Mouse (Mus musculus) liver, embryonic 16.5 days (tissue): ENCODE data around the gene Slc8b1. TPM values are rescaled to one million over a fixed set of nuclear protein-coding genes. Genes with fewer than 3 reads are reported as not detected.

Experiments
- ATAC-seq: fragments of 200-750 bp; cut with Nextera tagmentation; 2 replicates; pipeline ENCODE4 v1.8.0; 2017; ENCODE audit warnings: low read depth, mild to moderate bottlenecking, moderate number of reproducible peaks, moderate library complexity
- H3K27ac ChIP-seq: fragments of 300-500 bp; sonication (generic); 2 replicates; pipeline ENCODE4 v1.5.1; 2014; ENCODE audit warnings: mild to moderate bottlenecking, low read length
- H3K27me3 ChIP-seq: fragments of 300-500 bp; sonication (generic); 2 replicates; pipeline ENCODE4 v1.6.1; 2014; ENCODE audit warnings: low read depth, low read length, mixed read lengths; ENCODE audit not compliant: control insufficient read depth, insufficient read depth
- H3K36me3 ChIP-seq: fragments of 300-500 bp; sonication (generic); 2 replicates; pipeline ENCODE4 v1.6.1; 2014; ENCODE audit warnings: mild to moderate bottlenecking; ENCODE audit not compliant: control insufficient read depth, insufficient read depth
- H3K4me1 ChIP-seq: fragments of 300-500 bp; sonication (generic); 2 replicates; pipeline ENCODE4 v1.6.1; 2014; ENCODE audit warnings: low read depth, low read length, mixed read lengths; ENCODE audit not compliant: control insufficient read depth
- H3K4me2 ChIP-seq: fragments of 300-500 bp; sonication (generic); 2 replicates; pipeline ENCODE4 v1.6.1; 2014; ENCODE audit warnings: low read depth, low read length, mixed read lengths
- H3K4me3 ChIP-seq: fragments of 300-500 bp; sonication (generic); 2 replicates; pipeline ENCODE4 v1.5.1; 2014; ENCODE audit warnings: low read depth, mild to moderate bottlenecking, low read length
- H3K9ac ChIP-seq: fragments of 300-500 bp; sonication (generic); 2 replicates; pipeline ENCODE4 v1.6.1; 2014; ENCODE audit warnings: low read depth, low read length
- H3K9me3 ChIP-seq: fragments of 300-500 bp; sonication (generic); replicated peaks from 2 replicates; pipeline ENCODE4 v1.6.1; 2016; ENCODE audit warnings: low read length; ENCODE audit not compliant: control insufficient read depth
- WGBS: fragments of 180-500 bp; shearing (Covaris S2); extraction: QIAGEN DNeasy Blood & Tissue Kit; methylation state at CpG from one replicate; pipeline ENCODE4 v1.1.7; 2014; ENCODE audit not compliant: insufficient replicate concordance; 5-methylcytosine and 5-hydroxymethylcytosine counted together
- polyA plus RNA-seq: library from polyadenylated mRNA; unstranded; fragments of >200 nt; fragmentation: Nextera tagmentation; extraction: Ambion mirVana; gene quantifications from 2 replicates; pipeline ENCODE4 v1.2.1, GENCODE M21; 2015

Gene Slc8b1
- polyA plus RNA-seq, 1 experiment from 2014 or later: 9.2 TPM

- Histone ChIP-seq H3K27me3 (no peaks in the 10 kb centered on the region), H3K36me3 (no peaks in the 10 kb centered on the region), H3K9me3 (no peaks in the 10 kb centered on the region), H3K4me2 (peak overlapping the region; percentile 95), H3K27ac (no peak overlapping the region), H3K4me3 (peak overlapping the region; percentile 84), H3K9ac (peak overlapping the region; percentile 84; the same call in 1 of the 2 replicates), H3K4me1 (peaks cover 17% of the 10 kb centered on the region)
- no peak for ATAC-seq
- 57% methylated on average over 9 of the region's 9 CpGs for WGBS
Observed at GRCm38 (mm10) chr5:120502147-120502621, 8.8 kb upstream of the Slc8b1 start.

- Histone ChIP-seq H3K27me3 (no peaks in the 10 kb centered on the region), H3K4me1 (peaks cover 17% of the 10 kb centered on the region), H3K9ac (peak overlapping the region; percentile 84), H3K36me3 (no peaks in the 10 kb centered on the region), H3K4me3 (peak overlapping the region; percentile 84), H3K9me3 (no peaks in the 10 kb centered on the region), H3K4me2 (peak overlapping the region; percentile 95), H3K27ac (peak overlapping the region; percentile 10; the same call in 1 of the 2 replicates)
- 6% methylated on average over 12 of the region's 12 CpGs for WGBS
- peak; percentile 7; the same call in 1 of the 2 replicates for ATAC-seq
Observed at GRCm38 (mm10) chr5:120502675-120503143, 8.3 kb upstream of the Slc8b1 start.

DNA sequence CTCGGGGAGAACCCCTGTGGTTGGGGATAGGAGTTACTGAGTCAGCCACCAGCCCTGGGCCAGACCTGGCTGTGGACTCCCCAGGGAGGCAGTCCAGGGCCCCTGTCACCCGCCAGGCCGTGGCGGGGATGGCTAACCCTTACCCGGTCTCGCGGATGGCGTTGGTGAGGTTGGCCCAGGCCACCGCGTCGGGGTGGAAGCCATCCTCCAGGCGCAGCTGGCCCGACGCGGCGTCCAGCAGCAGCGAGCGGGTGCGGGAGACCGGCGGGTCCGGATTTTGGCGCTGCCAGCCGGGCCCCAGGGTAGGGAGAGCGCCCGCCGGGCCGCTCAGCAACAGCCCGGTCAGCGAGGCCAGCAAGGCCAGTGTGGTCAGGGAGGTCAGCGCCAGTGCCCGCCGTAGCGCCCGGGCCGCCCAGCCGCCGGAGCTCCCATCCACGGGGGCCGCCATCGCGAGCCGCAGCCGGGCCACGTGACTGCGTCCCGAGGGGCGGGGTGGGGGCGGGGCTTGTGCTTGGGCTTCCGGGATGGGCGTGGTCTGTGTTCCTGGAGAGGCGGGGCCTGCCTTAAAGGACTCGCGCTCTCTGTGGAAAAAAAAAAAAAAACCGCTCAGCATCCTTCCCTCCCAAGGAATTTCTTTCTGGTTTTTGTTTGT lies 7.7 kb upstream of the Slc8b1 start, which contains the start of gene Plbd2:
Gene Plbd2 (minus strand): TSS at position 482 of the 652 bp plus-strand sequence.
- Histone ChIP-seq H3K9me3 (no peaks in the 10 kb centered on the region), H3K27me3 (no peaks in the 10 kb centered on the region), H3K4me1 (peaks cover 17% of the 10 kb centered on the region), H3K36me3 (no peaks in the 10 kb centered on the region), H3K4me2 (peak within 1 kb of the TSS; percentile 95), H3K27ac (peak within 1 kb of the TSS; percentile 10; the same call in 1 of the 2 replicates), H3K9ac (peak within 1 kb of the TSS; percentile 84), H3K4me3 (peak within 1 kb of the TSS; percentile 84)
- ATAC-seq: peak; percentile 72
- WGBS: under 1% methylated on average over 55 of the region's 55 CpGs

- H3K9ac ChIP-seq: peak overlapping the region; percentile 28; the same call in 1 of the 2 replicates
Observed at GRCm38 (mm10) chr5:120505368-120505767, 5.6 kb upstream of the Slc8b1 start.

DNA sequence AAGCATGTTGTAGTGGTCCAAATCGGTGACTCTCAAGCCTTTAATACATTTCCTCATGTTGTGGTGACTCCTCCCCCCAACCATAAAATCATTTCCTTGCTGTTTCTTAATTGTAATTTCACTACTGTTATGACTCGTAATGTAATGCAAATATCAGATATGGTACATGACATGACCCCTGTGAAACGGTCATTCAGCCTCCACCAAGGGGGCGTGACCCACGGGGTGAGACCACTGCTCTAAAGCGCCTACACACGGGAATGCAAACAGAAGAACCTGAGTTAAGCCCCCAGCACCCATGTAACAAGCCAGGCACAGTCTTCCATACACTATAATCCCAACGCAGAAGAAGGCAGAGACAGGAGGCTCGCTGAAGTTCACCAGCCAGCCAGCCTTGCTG lies 5.2 kb upstream of the Slc8b1 start:
- Histone ChIP-seq H3K9me3 (no peaks in the 10 kb centered on the region), H3K4me2 (peak overlapping the region; percentile 51; the same call in 1 of the 2 replicates), H3K27me3 (no peaks in the 10 kb centered on the region), H3K4me3 (no peak overlapping the region), H3K36me3 (no peaks in the 10 kb centered on the region), H3K9ac (no peak overlapping the region), H3K27ac (no peak overlapping the region), H3K4me1 (peaks cover 20% of the 10 kb centered on the region)
- 53% methylated on average over 9 of the region's 9 CpGs for WGBS
- no peak for ATAC-seq

More at GRCm38 (mm10) chr5:120505368-120505767, 5.6 kb upstream of the Slc8b1 start:
- Histone ChIP-seq H3K4me2 (peak overlapping the region; percentile 51), H3K4me1 (peaks cover 17% of the 10 kb centered on the region), H3K4me3 (no peak overlapping the region), H3K27ac (no peak overlapping the region), H3K27me3 (no peaks in the 10 kb centered on the region), H3K36me3 (no peaks in the 10 kb centered on the region), H3K9me3 (no peaks in the 10 kb centered on the region)
- 25% methylated on average over 16 of the region's 16 CpGs for WGBS
- no peak for ATAC-seq

- no peaks in the 10 kb centered on the region for H3K36me3 ChIP-seq
- no peak overlapping the region for H3K27ac ChIP-seq
- no peak for ATAC-seq
- H3K9me3 ChIP-seq: no peaks in the 10 kb centered on the region
- H3K4me3 ChIP-seq: no peak overlapping the region
- H3K9ac ChIP-seq: no peak overlapping the region
- WGBS: 58% methylated on average over 9 of the region's 9 CpGs
- no peaks in the 10 kb centered on the region for H3K27me3 ChIP-seq
- peaks cover 25% of the 10 kb centered on the region for H3K4me1 ChIP-seq
- no peak overlapping the region for H3K4me2 ChIP-seq
Observed at GRCm38 (mm10) chr5:120506490-120506889, 4.5 kb upstream of the Slc8b1 start.

- Histone ChIP-seq H3K36me3 (no peaks in the 10 kb centered on the region), H3K4me2 (no peak overlapping the region), H3K9me3 (no peaks in the 10 kb centered on the region), H3K4me1 (peaks cover 30% of the 10 kb centered on the region), H3K9ac (no peak overlapping the region), H3K27me3 (no peaks in the 10 kb centered on the region; the same call in 1 of the 2 replicates), H3K4me3 (no peak overlapping the region), H3K27ac (no peak overlapping the region)
- no peak for ATAC-seq
- 47% methylated on average over 4 of the region's 4 CpGs for WGBS
Observed at GRCm38 (mm10) chr5:120507311-120507710, 3.7 kb upstream of the Slc8b1 start.

DNA sequence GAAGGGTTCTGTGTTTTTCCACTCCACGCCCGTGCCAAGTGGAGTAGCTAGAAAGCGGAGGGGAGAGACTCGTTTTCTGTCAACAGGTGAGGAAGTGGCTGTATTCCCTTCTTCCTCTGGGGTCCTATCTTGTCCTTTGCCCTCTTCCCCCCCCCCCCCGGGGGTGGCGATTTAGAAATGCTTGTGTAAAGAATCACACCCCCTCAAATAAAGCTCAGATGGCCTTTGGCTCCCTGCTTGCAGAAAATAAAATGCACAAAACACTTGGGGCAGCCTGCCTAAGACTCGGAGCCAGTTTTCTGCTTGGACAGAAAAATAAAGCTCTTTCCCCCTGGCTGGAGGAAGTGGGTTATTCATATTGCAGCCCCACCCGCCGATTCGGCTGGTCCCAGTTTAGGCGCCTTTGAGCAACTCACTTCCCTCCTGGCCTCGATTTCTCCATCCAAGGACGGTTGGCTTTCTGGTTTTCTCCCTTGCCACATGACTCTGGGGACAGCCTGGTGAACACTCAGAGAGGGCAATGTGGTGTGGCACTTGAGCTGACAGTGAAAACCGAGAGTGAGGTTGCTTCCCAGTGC lies 764 bp downstream of the Slc8b1 start:
- WGBS: 5% methylated on average over 14 of the region's 14 CpGs
- Histone ChIP-seq H3K4me2 (peak overlapping the region; percentile 77), H3K9me3 (no peaks in the 10 kb centered on the region), H3K4me1 (peaks cover 39% of the 10 kb centered on the region), H3K27ac (peak overlapping the region; percentile 55), H3K9ac (peak overlapping the region; percentile 61), H3K36me3 (no peaks in the 10 kb centered on the region), H3K4me3 (peak overlapping the region; percentile 64), H3K27me3 (no peaks in the 10 kb centered on the region; the same call in 1 of the 2 replicates)
- ATAC-seq: no peak
